Mouse (Mus musculus) testis, adult 2 months (tissue): ENCODE measurements around the gene Ptprn.

Source experiments
- CTCF ChIP-seq: fragments of 200-500 bp; IDR thresholded peaks from 2 replicates; pipeline ENCODE4 v1.5.1; 2012; ENCODE audit warnings: low read depth, mild to moderate bottlenecking, inconsistent platforms, low read length, moderate library complexity; ENCODE audit not compliant: control insufficient read depth, insufficient read depth, insufficient replicate concordance
- POLR2A ChIP-seq: fragments of 200-500 bp; IDR thresholded peaks from 2 replicates; pipeline ENCODE4 v1.6.1; 2012; ENCODE audit warnings: low read depth, mild to moderate bottlenecking, inconsistent platforms, low read length, moderate library complexity; ENCODE audit not compliant: control insufficient read depth

- TF ChIP-seq CTCF, result no peak
- TF ChIP-seq POLR2A, result no peak
Observed at GRCm38 (mm10) chr1:75250498-75250897, 13.8 kb downstream of the Ptprn start.
